Mouse (Mus musculus) heart, adult 8-10 months (tissue): ENCODE measurements around the gene Lingo2. TPM values are rescaled to one million over a fixed set of nuclear protein-coding genes. Genes with fewer than 3 reads are reported as not detected.

ENCODE experiments used
- microRNA-seq: library from miRNA; unstranded; fragments of <30 nt; microRNA quantifications from one replicate; pipeline ENCODE4 v1.2.0, GENCODE M21; 2022
- total RNA-seq, 4 experiments: library from RNA; stranded (reverse); gene quantifications; 2 replicates each; pipeline ENCODE4 v1.2.4; 2022

Lingo2 gene
- total RNA-seq, 4 experiments from 2014 or later: not detected

Small RNAs within 50 kb of the gene (microRNA-seq; reads per million reads assigned to microRNA genes)
- gene Mir873a: not detected
- gene Mir873b: not detected
- gene Mir876: not detected
